Mouse (Mus musculus): ENCODE results near the gene Bicdl2.

Bicdl2 gene

GRCm38 (mm10) chr17:23660117-23660875 is at the start of gene Bicdl2:
Bicdl2 (plus strand) TSS chr17:23660506.
- peak; percentile 89 for DNase-seq

GRCm38 (mm10) chr17:23617087-23617486 is 43.2 kb upstream of the Bicdl2 start:
- no peak for DNase-seq

- no peak for DNase-seq
Measured at GRCm38 (mm10) chr17:23620351-23620750, 40.0 kb upstream of the Bicdl2 start.

- no peak for DNase-seq
Measured at GRCm38 (mm10) chr17:23627813-23628212, 32.5 kb upstream of the Bicdl2 start.

- DNase-seq: peak; percentile 76
Measured at GRCm38 (mm10) chr17:23630195-23631020, 29.9 kb upstream of the Bicdl2 start.

- no peak for DNase-seq
Measured at GRCm38 (mm10) chr17:23631241-23631640, 29.1 kb upstream of the Bicdl2 start.

- DNase-seq: no peak
Measured at GRCm38 (mm10) chr17:23644613-23645495, 15.5 kb upstream of the Bicdl2 start, which contains the start of gene Mmp25. Mmp25 (minus strand) TSS chr17:23645277.

GRCm38 (mm10) chr17:23645894-23646293 is 14.4 kb upstream of the Bicdl2 start:
- no peak for DNase-seq

GRCm38 (mm10) chr17:23651363-23651762 is 8.9 kb upstream of the Bicdl2 start:
- no peak for DNase-seq

GRCm38 (mm10) chr17:23653324-23653723 is 7.0 kb upstream of the Bicdl2 start:
- no peak for DNase-seq

- DNase-seq: no peak
Measured at GRCm38 (mm10) chr17:23654001-23654400, 6.3 kb upstream of the Bicdl2 start.

GRCm38 (mm10) chr17:23654410-23654809 is 5.9 kb upstream of the Bicdl2 start:
- DNase-seq: no peak

GRCm38 (mm10) chr17:23658450-23658849 is 1.9 kb upstream of the Bicdl2 start:
- DNase-seq: no peak

- peak; percentile 32 for DNase-seq
Measured at GRCm38 (mm10) chr17:23660876-23661200, 532 bp downstream of the Bicdl2 start.

GRCm38 (mm10) chr17:23661526-23661925 is 1.2 kb downstream of the Bicdl2 start:
- peak; percentile 46 for DNase-seq

GRCm38 (mm10) chr17:23664556-23665021 is 4.3 kb downstream of the Bicdl2 start:
- DNase-seq: peak; percentile 25

GRCm38 (mm10) chr17:23665511-23665910 is 5.2 kb downstream of the Bicdl2 start:
- no peak for DNase-seq

- no peak for DNase-seq
Measured at GRCm38 (mm10) chr17:23670516-23671074, 10.3 kb downstream of the Bicdl2 start.

GRCm38 (mm10) chr17:23671519-23671918 is 11.2 kb downstream of the Bicdl2 start:
- no peak for DNase-seq

- no peak for DNase-seq
Measured at GRCm38 (mm10) chr17:23672761-23673160, 12.5 kb downstream of the Bicdl2 start.

- peak; percentile 97 for DNase-seq
Measured at GRCm38 (mm10) chr17:23673424-23674073, 13.2 kb downstream of the Bicdl2 start, which contains the start of the genes Hcfc1r1 and Thoc6. Hcfc1r1 (plus strand) TSS chr17:23673596. Thoc6 (minus strand) TSS chr17:23673882.

Measured in kidney, adult 18-20 months (tissue).